Mouse (Mus musculus) ES-E14 (cell line): ENCODE results near the gene 1700029P11Rik. TPM values are rescaled to one million over a fixed set of nuclear protein-coding genes. Genes with fewer than 3 reads are reported as not detected.

Source experiments
- DNase-seq: peaks from one replicate; pipeline ENCODE4 v3.0.0-alpha.2; 2013; ENCODE audit warnings: low read depth, low spot score
- H3K27ac ChIP-seq: 2 replicates; pipeline ENCODE4 v1.5.1; 2012; ENCODE audit warnings: low read depth, mild to moderate bottlenecking, low read length, moderate library complexity, mixed read lengths; ENCODE audit not compliant: poor library complexity, insufficient read depth, severe bottlenecking
- H3K36me3 ChIP-seq: 2 replicates; pipeline ENCODE4 v1.6.1; 2012; ENCODE audit warnings: mild to moderate bottlenecking, low read length, moderate library complexity, mixed read lengths; ENCODE audit not compliant: control insufficient read depth, poor library complexity, insufficient read depth, severe bottlenecking
- H3K4me1 ChIP-seq, 2 experiments: fragments of 150-350 bp in 1 of 2; sonication (generic) in 1 of 2; 2 replicates each; pipeline ENCODE4 v1.6.1; 2012; ENCODE audit warnings: low read length in 2 of 2, mild to moderate bottlenecking in 1 of 2, mixed read lengths in 1 of 2; ENCODE audit not compliant: control insufficient read depth in 2 of 2, insufficient read depth in 2 of 2, poor library complexity in 1 of 2
- H3K4me3 ChIP-seq, 2 experiments: fragments of 150-350 bp in 1 of 2; sonication (generic) in 1 of 2; 2 replicates each; pipeline ENCODE4 v1.5.1; 2012; ENCODE audit warnings: low read length in 2 of 2, low read depth in 1 of 2, mild to moderate bottlenecking in 1 of 2, mixed read lengths in 1 of 2; ENCODE audit not compliant: insufficient read depth in 1 of 2, poor library complexity in 1 of 2, severe bottlenecking in 1 of 2
- H3K9ac ChIP-seq: 2 replicates; pipeline ENCODE4 v1.6.1; 2012; ENCODE audit warnings: low read depth, mild to moderate bottlenecking, low read length, mixed read lengths; ENCODE audit not compliant: poor library complexity, insufficient read depth, severe bottlenecking
- H3K9me3 ChIP-seq: fragments of 150-350 bp; sonication (generic); 2 replicates; pipeline ENCODE4 v1.6.1; 2012; ENCODE audit warnings: low read depth, mild to moderate bottlenecking, low read length; ENCODE audit not compliant: control insufficient read depth, insufficient read depth
- CHD2 ChIP-seq: IDR thresholded peaks from 2 replicates; pipeline ENCODE4 v1.6.1; 2014; ENCODE audit warnings: mild to moderate bottlenecking, low read depth, low read length, inconsistent platforms
- HCFC1 ChIP-seq: IDR thresholded peaks from 2 replicates; pipeline ENCODE4 v1.6.1; 2012; ENCODE audit warnings: low read length, inconsistent platforms, borderline replicate concordance; ENCODE audit not compliant: insufficient read depth
- MAFK ChIP-seq: IDR thresholded peaks from 2 replicates; pipeline ENCODE4 v1.6.1; 2014; ENCODE audit warnings: mild to moderate bottlenecking, low read depth, low read length, inconsistent platforms; ENCODE audit not compliant: insufficient read depth
- ZC3H11A ChIP-seq: IDR thresholded peaks from 2 replicates; pipeline ENCODE4 v1.6.1; 2012; ENCODE audit warnings: low read depth, mild to moderate bottlenecking, inconsistent platforms, low read length, borderline replicate concordance
- ZNF384 ChIP-seq: IDR thresholded peaks from 2 replicates; pipeline ENCODE4 v1.6.1; 2012; ENCODE audit warnings: low read depth, low read length, inconsistent platforms
- in situ Hi-C, 2 experiments: fragments of 600-800 bp; cut with MboI; formaldehyde crosslinking; loops; one replicate each; pipeline ENCODE4 v1.15.1; 2025; ENCODE audit warnings: low sequenced_read_pairs in 2 of 2, inconsistent platforms in 1 of 2; ENCODE audit not compliant: unreplicated experiment in 2 of 2
- total RNA-seq: library from RNA; depleted of rRNA; stranded (reverse); fragments of 300-350 nt; gene quantifications from 2 replicates; pipeline ENCODE4 v1.2.3, GENCODE M21; 2012; rRNA removed

The 1700029P11Rik gene
- total RNA-seq, 1 experiment: 29.9 TPM

- Histone ChIP-seq H3K27ac (no peak overlapping the region; the same call in 1 of the 2 replicates), H3K4me3 (no peak overlapping the region), H3K9me3 (no peaks in the 10 kb centered on the region), H3K36me3 (peaks cover 46% of the 10 kb centered on the region), H3K9ac (no peak overlapping the region), H3K4me1 (no peaks in the 10 kb centered on the region)
- TF ChIP-seq CHD2 (no peak), HCFC1 (no peak), ZNF384 (no peak), MAFK (no peak), ZC3H11A (no peak)
- DNase-seq: no peak
- in situ Hi-C loops: no loop called here
Measured at GRCm38 (mm10) chr15:82022535-82023088, 42.3 kb downstream of the 1700029P11Rik start.

DNA sequence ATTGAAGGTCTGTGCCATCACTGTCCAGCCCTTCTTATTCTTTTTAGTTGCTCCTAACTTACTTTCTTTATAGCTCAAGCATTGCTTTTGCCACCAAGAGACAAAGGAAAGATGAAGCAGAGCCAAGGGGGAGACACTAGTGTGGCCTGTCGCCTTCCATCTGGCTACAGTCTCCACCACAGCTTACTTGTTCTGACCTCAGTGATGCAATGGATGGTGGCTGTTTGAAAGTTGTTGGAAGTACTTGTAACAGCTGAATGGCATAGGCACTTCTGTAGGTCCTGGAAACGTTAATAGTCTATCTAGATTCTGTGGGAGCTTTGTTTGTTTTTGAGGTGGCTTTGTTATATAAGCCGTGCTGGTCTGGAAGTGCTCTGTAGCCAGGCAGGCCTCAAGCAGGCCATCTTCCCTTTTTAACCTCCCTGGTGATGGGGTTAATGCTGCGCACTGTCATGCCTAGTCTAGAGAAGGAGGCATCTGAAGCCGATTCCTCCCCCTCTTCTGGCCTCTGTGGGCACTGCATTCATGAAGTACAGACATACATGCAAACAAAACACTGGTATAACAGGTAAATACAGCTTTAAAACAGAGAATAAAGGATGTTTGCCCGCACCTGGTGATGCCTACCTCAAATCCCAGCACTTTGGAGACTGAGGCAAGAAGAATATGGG lies 43.8 kb downstream of the 1700029P11Rik start:
- Histone ChIP-seq H3K4me1 (no peaks in the 10 kb centered on the region), H3K9me3 (no peaks in the 10 kb centered on the region), H3K27ac (no peak overlapping the region), H3K36me3 (peaks cover 53% of the 10 kb centered on the region), H3K9ac (no peak overlapping the region), H3K4me3 (no peak overlapping the region)
- in situ Hi-C loops: no loop called here
- TF ChIP-seq ZNF384 (no peak), MAFK (no peak), HCFC1 (no peak), CHD2 (no peak), ZC3H11A (no peak)
- DNase-seq: no peak

GRCm38 (mm10) chr15:82027276-82027675 lies 46.9 kb downstream of the 1700029P11Rik start:
- H3K4me1 ChIP-seq: no peaks in the 10 kb centered on the region
- no peak for DNase-seq
- TF ChIP-seq MAFK (no peak), HCFC1 (no peak), ZNF384 (no peak), ZC3H11A (no peak), CHD2 (no peak)
- in situ Hi-C loops: no loop called here
- peaks cover 72% of the 10 kb centered on the region for H3K36me3 ChIP-seq
- H3K9ac ChIP-seq: no peak overlapping the region
- no peaks in the 10 kb centered on the region for H3K9me3 ChIP-seq
- no peak overlapping the region for H3K27ac ChIP-seq
- no peak overlapping the region for H3K4me3 ChIP-seq

DNA sequence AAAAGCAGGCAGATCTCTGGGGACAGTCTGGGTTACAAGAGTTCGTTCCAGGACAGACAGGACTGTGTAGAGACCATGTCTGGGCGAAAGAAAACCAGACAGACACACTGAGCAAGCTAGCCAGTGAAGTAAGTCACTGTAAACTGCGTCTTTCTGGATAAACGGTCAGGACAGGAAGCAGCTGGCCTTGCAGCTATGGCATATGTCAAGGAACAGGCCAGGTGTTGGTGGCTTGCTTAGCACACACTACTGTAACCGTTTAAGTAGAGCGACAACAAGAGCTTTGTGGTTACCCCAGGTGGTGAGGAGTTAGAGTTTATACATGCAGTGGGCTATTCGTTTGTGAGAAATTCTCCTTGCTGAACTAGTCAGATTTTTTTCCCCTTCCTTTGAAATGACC lies 47.4 kb downstream of the 1700029P11Rik start:
- in situ Hi-C loops: no loop called here
- H3K27ac ChIP-seq: no peak overlapping the region
- H3K9me3 ChIP-seq: no peaks in the 10 kb centered on the region
- no peaks in the 10 kb centered on the region for H3K4me1 ChIP-seq
- peaks cover 71% of the 10 kb centered on the region for H3K36me3 ChIP-seq
- TF ChIP-seq MAFK (no peak), CHD2 (no peak), HCFC1 (no peak), ZC3H11A (no peak), ZNF384 (no peak)
- no peak overlapping the region for H3K9ac ChIP-seq
- H3K4me3 ChIP-seq: no peak overlapping the region
- no peak for DNase-seq

Other genes with a start within 250 kb of the 1700029P11Rik start
- 19.0 and 22.5 TPM in 2 replicates for gene Zc3h7b, start 235.5 kb upstream of the 1700029P11Rik start, total RNA-seq
- 148 and 178 TPM in 2 replicates for gene Rangap1, start 235.0 kb upstream of the 1700029P11Rik start, total RNA-seq
- gene Tef, start 178.1 kb upstream of the 1700029P11Rik start, total RNA-seq: 20.9 and 25.2 TPM in 2 replicates
- gene Tob2, start 121.7 kb upstream of the 1700029P11Rik start, total RNA-seq: 16.7 and 20.9 TPM in 2 replicates
- 112 and 157 TPM in 2 replicates for gene Phf5a, start 108.6 kb upstream of the 1700029P11Rik start, total RNA-seq
- gene Aco2, start 108.2 kb upstream of the 1700029P11Rik start, total RNA-seq: 444 and 478 TPM in 2 replicates
- 72.4 and 83.7 TPM in 2 replicates for gene Polr3h, start 54.3 kb upstream of the 1700029P11Rik start, total RNA-seq
- 1.2 TPM in 2 replicates for gene Csdc2, start 43.8 kb upstream of the 1700029P11Rik start, total RNA-seq
- 299 and 342 TPM in 2 replicates for gene Pmm1, start 19.6 kb upstream of the 1700029P11Rik start, total RNA-seq
- 69.1 and 84.6 TPM in 2 replicates for gene Xrcc6, start 7.3 kb downstream of the 1700029P11Rik start, total RNA-seq
- gene Desi1, start 53.3 kb downstream of the 1700029P11Rik start, total RNA-seq: 8.8 and 15.9 TPM in 2 replicates
- 212 and 293 TPM in 2 replicates for gene Snu13, start 67.1 kb downstream of the 1700029P11Rik start, total RNA-seq
- gene 4930407I10Rik, start 78.6 kb downstream of the 1700029P11Rik start, total RNA-seq: not detected in 2 replicates
- gene Mei1, start 89.5 kb downstream of the 1700029P11Rik start, total RNA-seq: 0.40 and 0.42 TPM in 2 replicates
- gene Ccdc134, start 147.4 kb downstream of the 1700029P11Rik start, total RNA-seq: 28.8 and 31.7 TPM in 2 replicates
- gene Srebf2, start 166.6 kb downstream of the 1700029P11Rik start, total RNA-seq: 173 and 211 TPM in 2 replicates
- gene Shisa8, start 232.3 kb downstream of the 1700029P11Rik start, total RNA-seq: 4.1 and 4.3 TPM in 2 replicates
- 1.7 and 2.3 TPM in 2 replicates for gene Tnfrsf13c, start 243.8 kb downstream of the 1700029P11Rik start, total RNA-seq